Mouse (Mus musculus): ENCODE results near the gene Sass6. TPM values are rescaled to one million over a fixed set of nuclear protein-coding genes. Genes with fewer than 3 reads are reported as not detected.
"Not testable (repeated sequence)": the region's sequence is repeated elsewhere in the genome, so short reads cannot be mapped to it uniquely, and the experiment has no call there.

Sass6 gene
- polyA plus RNA-seq, 1 experiment from 2014 or later = 28.4 TPM

DNA sequence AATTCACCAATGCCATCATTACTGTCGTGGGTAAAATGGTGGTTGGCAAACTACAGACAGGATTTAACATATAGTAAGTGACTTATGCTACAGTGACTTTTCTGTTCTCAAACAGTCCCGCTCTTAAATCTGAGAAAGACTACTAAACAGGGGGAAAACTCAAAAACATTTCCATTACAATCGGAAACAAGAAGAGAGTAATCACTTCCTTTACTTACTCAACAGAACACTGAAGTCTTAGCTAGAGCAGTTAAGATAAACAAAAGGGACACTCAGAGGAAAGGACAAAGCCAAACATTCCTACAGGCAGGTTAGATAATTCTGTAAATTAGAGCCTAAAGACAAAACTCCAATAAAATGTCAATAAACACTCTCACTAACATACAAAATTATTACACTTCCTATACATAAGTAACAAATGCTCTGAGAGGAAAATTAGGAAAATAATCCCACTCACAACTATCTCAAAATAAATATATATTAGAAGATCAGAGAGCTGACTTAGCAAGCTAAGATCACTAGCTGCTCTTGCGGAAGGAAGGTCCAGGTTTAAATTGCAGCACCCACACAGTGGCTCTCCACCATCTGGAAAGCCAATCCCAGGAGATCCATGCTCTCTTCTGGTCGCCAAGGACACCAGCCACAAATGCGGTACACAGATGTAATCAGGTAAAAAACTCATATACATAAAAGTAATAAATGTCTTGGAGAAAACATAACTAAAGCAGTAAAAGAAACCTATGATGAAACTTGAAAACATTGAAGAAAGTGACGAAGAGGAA, 61.6 kb downstream of the Sass6 start:
- Histone ChIP-seq H3K27ac (no peak overlapping the region), H3K9ac (no peak overlapping the region), H3K4me1 (peaks cover 42% of the 10 kb centered on the region), H3K27me3 (no peaks in the 10 kb centered on the region), H3K4me3 (no peak overlapping the region), H3K4me2 (no peak overlapping the region), H3K36me3 (ENCODE audit: poor library complexity, severe bottlenecking) (no peaks in the 10 kb centered on the region), H3K9me3 (replicated peaks) (no peaks in the 10 kb centered on the region)
- 84% methylated on average over 7 of the region's 7 CpGs for WGBS
- ATAC-seq = no peak

DNA sequence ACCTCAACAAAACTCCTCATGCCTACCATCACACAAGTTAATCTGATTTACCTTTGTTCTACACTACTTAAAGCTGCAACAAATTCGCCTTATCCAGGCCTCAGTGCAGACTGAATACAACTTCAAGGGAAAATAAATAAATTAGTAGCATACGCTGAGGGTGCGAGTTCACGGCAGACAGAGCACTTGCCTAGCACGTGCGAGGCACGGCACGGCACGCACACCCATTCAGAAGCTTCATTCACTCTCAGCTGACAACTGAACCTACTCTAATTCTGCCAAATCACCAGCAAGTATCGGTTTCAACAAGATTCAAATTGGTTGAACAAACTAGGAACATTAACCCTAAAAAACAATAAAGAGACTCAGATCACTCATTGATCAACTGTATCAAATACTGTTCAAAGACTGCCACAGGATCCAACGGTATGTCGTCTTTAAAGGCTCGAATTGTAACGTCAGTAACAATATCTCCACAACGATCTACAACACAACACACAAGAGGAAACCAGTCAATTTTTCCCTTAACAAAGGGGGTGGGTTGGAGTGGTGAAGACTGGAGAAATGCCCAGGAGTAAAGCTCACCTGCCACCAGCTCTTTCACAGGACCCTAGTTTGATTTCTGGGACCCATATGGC, 64.3 kb downstream of the Sass6 start:
- ATAC-seq = no peak
- Histone ChIP-seq H3K27ac (no peak overlapping the region), H3K36me3 (ENCODE audit: poor library complexity, severe bottlenecking) (no peaks in the 10 kb centered on the region), H3K4me3 (no peak overlapping the region), H3K4me2 (no peak overlapping the region), H3K9ac (no peak overlapping the region), H3K4me1 (peaks cover 35% of the 10 kb centered on the region), H3K9me3 (replicated peaks) (no peaks in the 10 kb centered on the region), H3K27me3 (no peaks in the 10 kb centered on the region)
- 66% methylated on average over 15 of the region's 15 CpGs for WGBS

DNA sequence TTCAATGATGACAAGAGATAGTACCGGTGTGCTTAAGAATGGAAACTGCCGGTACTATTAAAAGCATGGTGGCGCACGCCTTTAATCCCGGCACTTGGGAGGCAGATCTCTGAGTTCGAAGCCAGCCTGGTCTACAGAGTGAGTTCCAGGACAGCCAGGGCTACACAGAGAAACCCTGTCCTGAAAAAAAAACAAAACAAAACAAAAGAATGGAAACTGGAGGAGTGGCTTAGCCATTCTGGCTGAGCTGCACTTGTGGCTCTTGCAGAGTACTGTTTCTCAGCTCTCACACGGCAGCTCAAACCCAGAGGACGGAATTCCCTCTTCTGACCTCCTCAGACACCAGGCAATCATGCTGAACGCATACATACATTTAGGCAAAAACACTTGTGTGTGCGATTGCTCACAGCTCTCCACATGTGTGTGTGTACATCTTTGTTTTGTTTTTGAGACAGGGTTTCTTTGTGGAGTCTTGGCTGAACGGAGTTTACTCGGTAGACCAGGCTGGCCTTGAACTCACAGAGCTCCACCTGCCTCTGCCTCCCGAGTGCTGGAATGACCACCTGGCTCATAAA, 65.2 kb downstream of the Sass6 start:
- H3K9me3 ChIP-seq (replicated peaks) = no peaks in the 10 kb centered on the region
- no peaks in the 10 kb centered on the region for H3K27me3 ChIP-seq
- H3K27ac ChIP-seq = no peak overlapping the region
- no peak overlapping the region for H3K4me3 ChIP-seq
- H3K4me2 ChIP-seq = peak overlapping the region; percentile 72
- no peak overlapping the region for H3K9ac ChIP-seq
- H3K4me1 ChIP-seq = peaks cover 35% of the 10 kb centered on the region
- 82% methylated on average over 13 of the region's 13 CpGs for WGBS
- ATAC-seq = no peak
- no peaks in the 10 kb centered on the region for H3K36me3 ChIP-seq (ENCODE audit: poor library complexity, severe bottlenecking)

DNA sequence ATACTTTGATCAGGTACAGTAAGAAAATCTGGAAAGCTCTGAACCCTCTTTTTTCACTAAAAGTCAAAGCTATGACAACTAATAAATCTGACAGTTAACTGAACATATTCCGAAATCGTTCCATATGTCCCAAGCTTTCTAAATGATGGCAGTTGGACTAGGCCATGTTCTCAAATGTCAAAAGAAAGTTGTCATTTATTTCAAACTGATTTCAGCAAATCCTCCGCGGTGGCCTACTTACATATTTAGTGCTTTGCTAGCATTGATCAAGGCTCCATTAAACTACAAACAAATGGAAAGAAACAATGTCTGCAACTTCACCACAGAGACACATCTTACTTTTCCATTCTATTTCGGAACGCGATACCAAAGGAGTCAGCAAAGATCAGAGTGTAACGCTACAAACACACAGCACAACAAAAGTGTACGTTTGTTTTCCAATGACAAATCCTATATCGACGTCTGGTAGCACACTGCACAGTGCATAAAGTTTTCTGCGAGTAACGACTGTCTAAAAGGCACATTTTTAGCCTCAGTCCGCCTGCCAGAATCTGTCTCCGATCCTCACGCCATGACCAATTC, 66.6 kb downstream of the Sass6 start:
- H3K27me3 ChIP-seq = no peaks in the 10 kb centered on the region
- peak overlapping the region; percentile 72 for H3K4me2 ChIP-seq
- no peak for ATAC-seq
- peak overlapping the region; percentile 91; the same call in 1 of the 2 replicates for H3K27ac ChIP-seq
- peak overlapping the region; percentile 96 for H3K9ac ChIP-seq
- H3K9me3 ChIP-seq (replicated peaks) = no peaks in the 10 kb centered on the region
- H3K36me3 ChIP-seq (ENCODE audit: poor library complexity, severe bottlenecking) = no peaks in the 10 kb centered on the region
- 6% methylated on average over 16 of the region's 16 CpGs for WGBS
- H3K4me3 ChIP-seq = peak overlapping the region; percentile 97
- peaks cover 35% of the 10 kb centered on the region for H3K4me1 ChIP-seq

DNA sequence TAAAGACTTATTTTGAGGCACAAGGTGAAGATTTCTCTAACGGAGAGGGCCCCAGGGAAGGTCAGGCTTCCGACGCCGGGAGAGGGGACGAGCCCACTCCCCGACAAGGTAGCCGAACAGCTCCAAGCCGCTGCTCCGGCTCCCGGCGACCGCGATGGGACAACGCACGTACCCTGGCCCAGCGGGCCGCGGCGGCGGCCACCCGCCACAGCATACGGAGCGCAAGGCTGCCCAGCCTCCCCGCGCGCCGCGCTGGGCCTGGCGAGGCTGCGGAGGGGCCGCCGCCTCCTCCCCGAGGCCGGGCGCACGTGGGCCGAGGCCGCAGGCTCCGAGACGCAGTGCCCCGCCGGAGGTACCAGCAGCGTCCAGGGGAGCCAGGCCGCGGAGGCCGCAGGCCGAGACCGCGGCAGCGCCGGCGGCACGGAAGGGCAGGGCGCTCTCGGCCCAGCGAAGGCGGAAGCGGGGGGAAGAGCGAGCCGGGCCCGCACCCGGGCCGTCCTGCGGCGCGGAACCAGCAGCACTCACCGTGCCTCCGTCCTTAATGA, 67.2 kb downstream of the Sass6 start:
- H3K4me1 ChIP-seq = peaks cover 35% of the 10 kb centered on the region
- peak; percentile 88 for ATAC-seq
- WGBS = under 1% methylated on average over 49 of the region's 68 CpGs
- H3K27me3 ChIP-seq = no peaks in the 10 kb centered on the region
- H3K36me3 ChIP-seq (ENCODE audit: poor library complexity, severe bottlenecking) = no peaks in the 10 kb centered on the region
- H3K9ac ChIP-seq = peak overlapping the region; percentile 96
- peak overlapping the region; percentile 72 for H3K4me2 ChIP-seq
- peak overlapping the region; percentile 97 for H3K4me3 ChIP-seq
- H3K27ac ChIP-seq = peak overlapping the region; percentile 91
- no peaks in the 10 kb centered on the region for H3K9me3 ChIP-seq (replicated peaks)

DNA sequence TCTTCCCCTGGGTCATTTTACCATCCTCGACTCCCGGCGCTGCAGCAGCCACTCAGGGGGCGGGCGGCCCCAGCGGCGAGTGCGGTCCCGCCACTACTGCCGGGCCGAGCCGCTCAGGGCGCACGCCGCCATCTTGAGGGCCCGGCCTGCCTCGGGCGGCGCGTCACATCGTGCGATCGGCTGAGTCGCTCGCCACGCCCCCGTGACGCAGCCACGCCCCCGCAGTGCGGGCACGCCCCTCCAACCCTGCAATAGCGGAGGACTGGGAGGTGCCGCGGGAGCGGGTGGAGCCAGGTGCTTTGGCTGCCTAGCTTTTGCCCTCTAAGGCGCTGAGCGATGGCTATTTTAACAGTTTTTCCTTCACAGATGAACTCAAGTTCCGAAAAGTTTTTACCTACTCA, 67.7 kb downstream of the Sass6 start, which contains the start of gene Mfsd14a:
Mfsd14a (minus strand) TSS at position 215 of the 401 bp plus-strand sequence.
- no peaks in the 10 kb centered on the region for H3K36me3 ChIP-seq (ENCODE audit: poor library complexity, severe bottlenecking)
- peaks cover 35% of the 10 kb centered on the region for H3K4me1 ChIP-seq
- no peaks in the 10 kb centered on the region for H3K9me3 ChIP-seq (replicated peaks)
- peak within 1 kb of the TSS; percentile 97 for H3K4me3 ChIP-seq
- H3K27me3 ChIP-seq = no peaks in the 10 kb centered on the region
- peak; percentile 100 for ATAC-seq
- H3K4me2 ChIP-seq = peak within 1 kb of the TSS; percentile 72
- peak within 1 kb of the TSS; percentile 96 for H3K9ac ChIP-seq
- WGBS = under 1% methylated on average over 30 of the region's 39 CpGs
- H3K27ac ChIP-seq = peak within 1 kb of the TSS; percentile 91

DNA sequence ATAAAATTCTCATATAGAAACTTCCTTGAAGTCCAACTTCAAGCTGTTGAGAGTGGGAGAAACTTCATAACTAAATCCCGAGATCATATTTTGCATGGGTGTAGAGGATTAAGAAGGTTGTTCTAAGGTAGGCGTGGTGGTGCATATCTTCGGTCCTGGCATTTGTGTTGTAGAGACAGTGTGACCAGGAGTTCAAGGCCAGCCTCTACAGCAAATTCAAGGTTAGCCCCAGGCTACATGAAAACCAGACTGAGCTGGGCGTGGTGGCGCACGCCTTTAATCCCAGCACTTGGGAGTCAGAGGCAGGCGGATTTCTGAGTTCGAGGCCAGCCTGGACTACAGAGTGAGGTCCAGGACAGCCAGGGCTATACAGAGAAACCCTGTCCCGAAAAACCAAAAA, 69.5 kb downstream of the Sass6 start:
- ATAC-seq, H3K27me3 ChIP-seq: not testable (repeated sequence)

More for the DNA sequence above, 69.5 kb downstream of the Sass6 start:
- WGBS = 91% methylated on average over 9 of the region's 9 CpGs
- H3K27ac ChIP-seq; H3K4me2 ChIP-seq; H3K36me3 ChIP-seq (ENCODE audit: poor library complexity, severe bottlenecking); H3K9ac ChIP-seq; H3K9me3 ChIP-seq (replicated peaks); H3K4me3 ChIP-seq: not testable (repeated sequence)
- H3K4me1 ChIP-seq = peaks cover 23% of the 10 kb centered on the region

Other genes starting within 250 kb of the Sass6 start
- 11.9 and 12.5 TPM in 2 replicates for gene Cdc14a, start 170.9 kb upstream of the Sass6 start, polyA plus RNA-seq (2015; fragmentation: Nextera tagmentation; extraction: Ambion mirVana)
- 113 and 118 TPM in 2 replicates for gene Rtca, start 86.8 kb upstream of the Sass6 start, polyA plus RNA-seq (2015; fragmentation: Nextera tagmentation; extraction: Ambion mirVana)
- 12.1 and 14.0 TPM in 2 replicates for gene Dbt, start 81.9 kb upstream of the Sass6 start, polyA plus RNA-seq (2015; fragmentation: Nextera tagmentation; extraction: Ambion mirVana)
- gene Lrrc39, start 32.0 kb upstream of the Sass6 start, polyA plus RNA-seq (2015; fragmentation: Nextera tagmentation; extraction: Ambion mirVana) = 0.36 and 0.58 TPM in 2 replicates
- gene Trmt13, start 19.6 kb downstream of the Sass6 start, polyA plus RNA-seq (2015; fragmentation: Nextera tagmentation; extraction: Ambion mirVana) = 30.7 TPM in 2 replicates
- gene Mfsd14a, start 67.7 kb downstream of the Sass6 start, polyA plus RNA-seq (2015; fragmentation: Nextera tagmentation; extraction: Ambion mirVana) = 68.5 and 72.6 TPM in 2 replicates
- 0.33 TPM in 1 of 2 replicates, not detected in the other for gene Gm43191, start 86.3 kb downstream of the Sass6 start, polyA plus RNA-seq (2015; fragmentation: Nextera tagmentation; extraction: Ambion mirVana)
- gene Slc35a3, start 117.8 kb downstream of the Sass6 start, polyA plus RNA-seq (2015; fragmentation: Nextera tagmentation; extraction: Ambion mirVana) = 5.3 and 6.0 TPM in 2 replicates
- 12.7 and 13.8 TPM in 2 replicates for gene Agl, start 213.2 kb downstream of the Sass6 start, polyA plus RNA-seq (2015; fragmentation: Nextera tagmentation; extraction: Ambion mirVana)

Measured in forebrain, embryonic 13.5 days (tissue).